Comparison of ENCODE assay signal across 8 mouse cellular contexts in the genomic region with DNA sequence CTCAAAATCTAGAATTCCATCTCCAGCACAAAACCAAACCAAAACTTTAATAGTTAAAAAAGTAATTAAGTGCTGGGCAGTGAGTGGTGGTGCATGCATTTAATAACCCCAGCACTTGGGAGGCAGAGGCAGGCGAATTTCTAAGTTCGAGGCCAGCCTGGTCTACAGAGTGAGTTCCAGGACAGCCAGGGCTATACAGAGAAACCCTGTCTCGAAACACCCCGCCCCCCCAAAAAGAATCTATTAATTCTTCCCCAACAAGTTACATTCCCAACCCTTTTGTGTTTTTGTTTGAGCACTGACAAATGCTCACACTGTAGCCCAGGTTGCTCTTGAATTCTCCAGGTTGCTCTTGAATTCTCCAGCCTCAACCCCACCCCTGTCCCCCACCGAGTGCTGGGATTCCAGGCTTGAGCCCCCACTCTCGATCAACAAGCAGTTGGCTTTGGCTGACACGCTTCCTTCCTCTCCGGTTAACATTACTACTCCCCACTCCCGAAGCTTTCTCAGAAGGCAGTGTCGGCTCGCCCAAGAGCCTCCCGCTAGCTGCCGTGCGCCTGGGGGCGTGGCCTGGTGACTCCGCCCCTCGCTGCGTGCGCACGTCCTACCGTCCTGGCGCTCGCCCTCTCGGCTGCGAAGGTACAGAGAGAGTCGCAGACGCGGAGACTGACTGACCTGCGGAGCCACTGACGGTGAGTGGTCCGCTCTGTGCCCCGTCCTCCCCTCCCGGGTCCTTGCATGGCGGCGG. TPM values are rescaled to one million over a fixed set of nuclear protein-coding genes. Genes with fewer than 3 reads are reported as not detected.
DNase-seq lines count a peak whose midpoint lies in the region; ATAC-seq and TF ChIP-seq lines count a peak whose summit lies in the region.

A gene (plus strand): TSS at position 582 of the 748 bp plus-strand sequence.

- ATAC-seq in activated CD4-positive, CD25-positive, alpha-beta regulatory T cell, adult 4 months: peak; percentile 92
- peak; percentile 88 for ATAC-seq in megakaryocyte progenitor cell, adult 5-6 weeks (replicated peaks; ENCODE audit: poor library complexity)

- H3K4me1 ChIP-seq in cortical plate, adult 2 months (ENCODE audit: control insufficient read depth, insufficient read depth, low read length): peaks cover 1% of the 10 kb centered on the region; the same call in 1 of the 2 replicates

- H3K4me3 ChIP-seq in cortical plate, adult 2 months (ENCODE audit: insufficient read depth, low read length): peak within 1 kb of the TSS; percentile 85

- TF ChIP-seq POLR2A in cortical plate, adult 2 months (IDR thresholded peaks at IDR 0.05; ENCODE audit: extremely low read depth, insufficient read depth, low read length): peak; percentile 97

- H3K27ac ChIP-seq in cortical plate, adult 2 months (ENCODE audit: insufficient read depth, low read length): peak within 1 kb of the TSS; percentile 87

- TF ChIP-seq CTCF in cortical plate, adult 2 months (IDR thresholded peaks at IDR 0.05; ENCODE audit: extremely low read depth, insufficient read depth, low read length): no peak

- peak; percentile 97 for DNase-seq in gastrocnemius, postnatal 10 days
- peak; percentile 95 for DNase-seq in induced T-regulatory cell, adult 2 months (ENCODE audit: low read depth)
- peak; percentile 75 to 92 for DNase-seq in left cerebral cortex, adult 9 months (ENCODE audit: low spot score in 2 of 2)
- peak; percentile 92 for DNase-seq in right cerebral cortex, postnatal 14 days
- DNase-seq in urinary bladder, postnatal 36 days (ENCODE audit: low spot score in 2 of 2): peak; percentile 94 to 95

RNA-seq across cellular contexts. Expression of the gene that starts here (rescaled TPM):
- polyA plus RNA-seq in activated CD4-positive, CD25-positive, alpha-beta regulatory T cell, adult 4 months (2017; shearing (Covaris generic)): 100 to 1,000 TPM; 121 to 122 TPM
- polyA plus RNA-seq in cortical plate, adult 2 months (2012; rRNA removed): 108 TPM in 2 replicates
- 10 to 100 TPM; 45.1 to 51.1 TPM for total RNA-seq in gastrocnemius, postnatal 10 days (2021)
- 68.6 and 81.1 TPM in 2 replicates for total RNA-seq in megakaryocyte progenitor cell, adult 5-6 weeks (2015)
- total RNA-seq in megakaryocyte progenitor cell, adult 5-6 weeks (2017): 74.7 and 78.8 TPM in 2 replicates

Comparison
In these comparisons a context has a peak if more than half of its experiments do, and no peak if none do; other contexts are left out.
1. Peak in every context shown above with its lines: DNase-seq, ATAC-seq, H3K4me3 ChIP-seq and H3K27ac ChIP-seq.